Mouse (Mus musculus) MEL (cell line): ENCODE measurements at regions not wholly inside any gene's neighbourhood (a gene's known extent, or its start where the extent isn't known, plus 50 kb on each side); places are given as distances from the start of the nearest gene placed in this dataset.

Experiments used
- DNase-seq: peaks from one replicate; pipeline ENCODE4 v3.0.0; 2011; ENCODE audit warnings: low read depth, low spot score
- H3K27ac ChIP-seq: 2 replicates; pipeline ENCODE4 v1.5.1; 2012; ENCODE audit warnings: low read depth, mild to moderate bottlenecking, control low read depth, low read length, moderate library complexity; ENCODE audit not compliant: control insufficient read depth
- H3K27me3 ChIP-seq, 2 experiments: fragments of 150-350 bp in 1 of 2; sonication (generic) in 1 of 2; 2 replicates each; pipeline ENCODE4 v1.6.1; 2012; ENCODE audit warnings: low read length in 2 of 2, mild to moderate bottlenecking in 2 of 2, improper control_type of control experiment in 1 of 2, moderate library complexity in 1 of 2; ENCODE audit not compliant: insufficient read depth in 2 of 2, control insufficient read depth in 1 of 2
- H3K36me3 ChIP-seq, 2 experiments: 2 replicates each; pipeline ENCODE4 v1.6.1; 2012 to 2014; ENCODE audit warnings: low read length in 2 of 2, improper control_type of control experiment in 1 of 2, inconsistent platforms in 1 of 2, mild to moderate bottlenecking in 1 of 2; ENCODE audit not compliant: insufficient read depth in 2 of 2, control insufficient read depth in 1 of 2
- H3K4me1 ChIP-seq, 2 experiments: fragments of 150-350 bp in 1 of 2; sonication (generic) in 1 of 2; 2 replicates each; pipeline ENCODE4 v1.6.1; 2012; ENCODE audit warnings: low read length in 2 of 2, improper control_type of control experiment in 1 of 2, mild to moderate bottlenecking in 1 of 2; ENCODE audit not compliant: insufficient read depth in 2 of 2, control insufficient read depth in 1 of 2
- H3K4me3 ChIP-seq, 2 experiments: fragments of 150-350 bp in 1 of 2; sonication (generic) in 1 of 2; 2 replicates each; pipeline ENCODE4 v1.5.1; 2012; ENCODE audit warnings: low read depth in 2 of 2, low read length in 2 of 2, mild to moderate bottlenecking in 2 of 2, moderate library complexity in 2 of 2, control low read depth in 1 of 2, improper control_type of control experiment in 1 of 2; ENCODE audit not compliant: control insufficient read depth in 1 of 2, insufficient read depth in 1 of 2
- H3K79me2 ChIP-seq: 2 replicates; pipeline ENCODE4 v1.6.1; 2012; ENCODE audit warnings: mild to moderate bottlenecking, low read length, moderate library complexity; ENCODE audit not compliant: control insufficient read depth, poor library complexity, insufficient read depth
- H3K9ac ChIP-seq: 2 replicates; pipeline ENCODE4 v1.6.1; 2012; ENCODE audit warnings: low read depth, mild to moderate bottlenecking, control low read depth, low read length, moderate library complexity; ENCODE audit not compliant: control insufficient read depth, poor library complexity, severe bottlenecking
- H3K9me3 ChIP-seq: fragments of 150-350 bp; sonication (generic); replicated peaks from 2 replicates; pipeline ENCODE4 v1.6.1; 2012; ENCODE audit warnings: mild to moderate bottlenecking, low read length, improper control_type of control experiment, moderate library complexity; ENCODE audit not compliant: insufficient read depth
- CHD1 ChIP-seq: IDR thresholded peaks from 2 replicates; pipeline ENCODE4 v1.6.1; 2012; ENCODE audit warnings: low read depth, mild to moderate bottlenecking, inconsistent platforms, low read length, improper control_type of control experiment
- CHD2 ChIP-seq: IDR thresholded peaks from 2 replicates; pipeline ENCODE4 v1.6.1; 2011; ENCODE audit warnings: low read length, improper control_type of control experiment
- CTCF ChIP-seq, 3 experiments: IDR thresholded peaks in 2 of 3; conservative IDR thresholded peaks in 1 of 3; 2 replicates each; pipeline ENCODE4 v1.5.1; 2011 to 2012; ENCODE audit warnings: low read length in 3 of 3, low read depth in 2 of 3, mild to moderate bottlenecking in 2 of 3, improper control_type of control experiment in 1 of 3, inconsistent platforms in 1 of 3, mixed read lengths in 1 of 3, moderate library complexity in 1 of 3; ENCODE audit not compliant: control insufficient read depth in 1 of 3, insufficient read depth in 1 of 3, poor library complexity in 1 of 3, severe bottlenecking in 1 of 3
- E2F4 ChIP-seq: IDR thresholded peaks from 2 replicates; pipeline ENCODE4 v1.6.1; 2011; ENCODE audit warnings: low read depth, low read length, improper control_type of control experiment, borderline replicate concordance
- ELF1 ChIP-seq: IDR thresholded peaks from 2 replicates; pipeline ENCODE4 v1.6.1; 2014; ENCODE audit warnings: low read depth, mild to moderate bottlenecking, inconsistent platforms, low read length, improper control_type of control experiment, moderate library complexity
- EP300 ChIP-seq, 2 experiments: IDR thresholded peaks; 2 replicates each; pipeline ENCODE4 v1.6.1; 2011; ENCODE audit warnings: improper control_type of control experiment in 2 of 2, low read length in 2 of 2, low read depth in 1 of 2, mild to moderate bottlenecking in 1 of 2
- GABPA ChIP-seq: IDR thresholded peaks from 2 replicates; pipeline ENCODE4 v1.6.1; 2012; ENCODE audit warnings: low read depth, mild to moderate bottlenecking, inconsistent platforms, low read length, improper control_type of control experiment, moderate library complexity
- GATA1 ChIP-seq: IDR thresholded peaks from 2 replicates; pipeline ENCODE4 v1.6.1; 2011; ENCODE audit warnings: low read depth, low read length, improper control_type of control experiment
- HCFC1 ChIP-seq: IDR thresholded peaks from 2 replicates; pipeline ENCODE4 v1.6.1; 2012; ENCODE audit warnings: low read depth, mild to moderate bottlenecking, inconsistent platforms, low read length, improper control_type of control experiment, moderate library complexity
- JUND ChIP-seq: IDR thresholded peaks from 2 replicates; pipeline ENCODE4 v1.6.1; 2011; ENCODE audit warnings: low read depth, mild to moderate bottlenecking, improper control_type of control experiment, low read length
- KAT2A ChIP-seq: conservative IDR thresholded peaks from 2 replicates; pipeline ENCODE4 v1.6.1; 2012; ENCODE audit warnings: low read depth, low read length, improper control_type of control experiment, inconsistent platforms
- MAX ChIP-seq: IDR thresholded peaks from 2 replicates; pipeline ENCODE4 v1.6.1; 2011; ENCODE audit warnings: low read length, improper control_type of control experiment
- MAZ ChIP-seq: IDR thresholded peaks from 2 replicates; pipeline ENCODE4 v1.6.1; 2012; ENCODE audit warnings: low read depth, mild to moderate bottlenecking, inconsistent platforms, low read length, improper control_type of control experiment
- MEF2A ChIP-seq: IDR thresholded peaks from 2 replicates; pipeline ENCODE4 v1.6.1; 2014; ENCODE audit warnings: low read depth, mild to moderate bottlenecking, inconsistent platforms, low read length, improper control_type of control experiment; ENCODE audit not compliant: poor library complexity, insufficient replicate concordance, severe bottlenecking; ENCODE audit errors: extremely low read depth
- MYC ChIP-seq: IDR thresholded peaks from 2 replicates; pipeline ENCODE4 v1.6.1; 2011; ENCODE audit warnings: low read depth, mild to moderate bottlenecking, low read length, improper control_type of control experiment, moderate library complexity
- NRF1 ChIP-seq: IDR thresholded peaks from 2 replicates; pipeline ENCODE4 v1.6.1; 2014; ENCODE audit warnings: low read depth, mild to moderate bottlenecking, inconsistent platforms, low read length, improper control_type of control experiment, moderate library complexity; ENCODE audit not compliant: poor library complexity, insufficient read depth, severe bottlenecking
- POLR2A ChIP-seq, 2 experiments: IDR thresholded peaks; 2 replicates each; pipeline ENCODE4 v1.6.1; 2011 to 2012; ENCODE audit warnings: low read length in 2 of 2, mild to moderate bottlenecking in 2 of 2, control low read depth in 1 of 2, improper control_type of control experiment in 1 of 2, low read depth in 1 of 2, moderate library complexity in 1 of 2; ENCODE audit not compliant: control insufficient read depth in 1 of 2, insufficient read depth in 1 of 2, poor library complexity in 1 of 2
- POLR2AphosphoS5 ChIP-seq: IDR thresholded peaks from 2 replicates; pipeline ENCODE4 v1.6.1; 2012; ENCODE audit warnings: low read depth, borderline replicate concordance, mild to moderate bottlenecking, inconsistent platforms, low read length, moderate library complexity, mixed read lengths
- SIN3A ChIP-seq: IDR thresholded peaks from 2 replicates; pipeline ENCODE4 v1.6.1; 2012; ENCODE audit warnings: low read length, improper control_type of control experiment, inconsistent platforms
- TBP ChIP-seq: IDR thresholded peaks from 2 replicates; pipeline ENCODE4 v1.8.0; 2011; ENCODE audit warnings: low read depth, low read length, improper control_type of control experiment
- USF1 ChIP-seq: IDR thresholded peaks from 2 replicates; pipeline ENCODE4 v1.6.1; 2014; ENCODE audit warnings: low read depth, mild to moderate bottlenecking, inconsistent platforms, low read length, improper control_type of control experiment, moderate library complexity
- ZC3H11A ChIP-seq: IDR thresholded peaks from 2 replicates; pipeline ENCODE4 v1.6.1; 2012; ENCODE audit warnings: low read depth, mild to moderate bottlenecking, inconsistent platforms, low read length, improper control_type of control experiment

DNA sequence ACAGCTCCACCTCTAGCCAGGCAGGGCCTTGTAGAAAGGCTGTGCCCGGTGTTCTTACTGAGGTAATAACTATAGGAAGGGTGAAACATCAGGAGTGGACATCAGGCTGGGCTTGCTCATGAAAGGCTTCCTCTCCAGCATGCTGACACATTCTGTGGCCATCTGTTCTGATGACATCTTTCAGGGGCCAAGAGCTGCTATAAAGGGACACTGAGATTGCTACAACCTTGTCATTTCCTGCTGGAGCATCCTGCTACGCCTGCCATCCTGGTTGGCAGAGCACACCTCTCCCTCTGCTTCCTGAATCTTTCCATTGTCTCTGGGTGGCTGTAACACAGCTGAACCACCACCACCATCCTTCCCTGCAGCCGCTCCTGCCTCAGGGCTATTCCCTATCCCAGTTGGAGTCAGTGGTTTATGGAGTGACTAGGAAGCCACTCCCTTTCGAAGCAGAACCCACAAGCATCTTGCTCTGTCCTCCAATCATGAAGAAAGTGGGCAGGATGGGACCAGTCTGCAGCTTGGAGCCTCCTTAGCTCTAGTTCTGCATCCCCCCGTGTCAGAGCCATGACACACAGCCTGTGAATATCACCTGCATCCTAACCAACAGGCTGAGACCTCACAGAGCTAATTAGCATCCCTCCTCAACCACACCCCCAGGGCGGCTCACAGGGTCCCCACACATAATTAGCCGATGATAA, 154.6 kb downstream of the Irx2 start:
- no peak overlapping the region for H3K9ac ChIP-seq
- TF ChIP-seq CTCF (IDR thresholded peaks at IDR 0.05 in 2 of 3, conservative IDR thresholded peaks at IDR 0.05 in 1 of 3; ENCODE audit: control insufficient read depth in 1 of 3, insufficient read depth in 1 of 3, low read depth in 2 of 3, low read length in 3 of 3, poor library complexity in 1 of 3, severe bottlenecking in 1 of 3) (no peak), MYC (no peak), TBP (no peak), MAX (no peak), JUND (no peak), KAT2A (no peak), HCFC1 (no peak), E2F4 (no peak), ELF1 (no peak), CHD2 (no peak), POLR2A (IDR thresholded peaks at IDR 0.05; ENCODE audit: control insufficient read depth in 1 of 2, insufficient read depth in 1 of 2, low read depth in 1 of 2, low read length in 2 of 2, poor library complexity in 1 of 2) (no peak), CHD1 (no peak), MEF2A (no peak), ZC3H11A (no peak), SIN3A (no peak)
- H3K27me3 ChIP-seq, result no peaks in the 10 kb centered on the region
- H3K4me3 ChIP-seq, result no peak overlapping the region
- no peaks in the 10 kb centered on the region for H3K36me3 ChIP-seq
- no peaks in the 10 kb centered on the region for H3K9me3 ChIP-seq
- no peaks in the 10 kb centered on the region for H3K79me2 ChIP-seq
- no peak overlapping the region for H3K27ac ChIP-seq
- no peak for DNase-seq
- H3K4me1 ChIP-seq, result no peaks in the 10 kb centered on the region

DNA sequence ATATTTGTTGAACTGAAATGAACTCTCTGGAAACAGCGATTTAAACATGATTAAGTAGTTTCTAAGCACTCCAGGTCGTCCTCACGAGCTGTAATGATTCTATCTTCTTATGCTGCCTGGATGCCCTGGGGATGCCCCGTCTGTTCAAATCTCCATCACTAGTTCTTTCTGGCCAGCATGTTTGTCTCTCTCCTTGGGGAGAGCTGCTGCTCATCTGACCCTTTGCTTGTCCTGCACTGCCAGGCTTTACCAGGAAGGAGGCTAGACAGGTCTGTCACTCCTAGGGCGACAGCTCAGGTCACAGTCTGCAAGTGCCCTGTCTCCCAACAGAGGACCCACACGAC, 155.1 kb downstream of the Irx2 start:
- no peak for DNase-seq
- H3K9me3 ChIP-seq, result no peaks in the 10 kb centered on the region

More for the DNA sequence above, 155.1 kb downstream of the Irx2 start:
- Histone ChIP-seq H3K36me3 (no peaks in the 10 kb centered on the region), H3K4me3 (no peak overlapping the region), H3K27ac (no peak overlapping the region), H3K9ac (no peak overlapping the region), H3K79me2 (no peaks in the 10 kb centered on the region)
- TF ChIP-seq EP300 (IDR thresholded peaks at IDR 0.05; ENCODE audit: low read depth in 1 of 2, low read length in 2 of 2), result no peak
- no peak for TF ChIP-seq CHD2
- no peak for TF ChIP-seq ELF1
- TF ChIP-seq MAX, result no peak
- TF ChIP-seq MAZ, result no peak
- TF ChIP-seq USF1, result no peak
- TF ChIP-seq GATA1, result no peak
- TF ChIP-seq JUND, result no peak
- no peak for TF ChIP-seq POLR2AphosphoS5
- TF ChIP-seq GABPA, result no peak
- TF ChIP-seq TBP, result no peak
- TF ChIP-seq NRF1, result no peak
- no peak for TF ChIP-seq POLR2A (IDR thresholded peaks at IDR 0.05; ENCODE audit: control insufficient read depth in 1 of 2, insufficient read depth in 1 of 2, low read depth in 1 of 2, low read length in 2 of 2, poor library complexity in 1 of 2)
- TF ChIP-seq, all 39 proteins: peak for 0
- H3K4me1 ChIP-seq, result no peaks in the 10 kb centered on the region
- no peaks in the 10 kb centered on the region for H3K27me3 ChIP-seq
